Mouse (Mus musculus) liver, adult 2 months (tissue): ENCODE measurements at regions not wholly inside any gene's neighbourhood (a gene's known extent, or its start where the extent isn't known, plus 50 kb on each side); places are given as distances from the start of the nearest gene placed in this dataset.

Experiments used
- CTCF ChIP-seq: fragments of 200-500 bp; IDR thresholded peaks from 2 replicates; pipeline ENCODE4 v1.5.1; 2011; ENCODE audit warnings: low read depth, low read length, control low read depth
- POLR2A ChIP-seq: fragments of 200-500 bp; IDR thresholded peaks from 2 replicates; pipeline ENCODE4 v1.6.1; 2011; ENCODE audit warnings: low read length, control low read depth; ENCODE audit not compliant: insufficient read depth; ENCODE audit errors: extremely low read depth

- no peak for TF ChIP-seq CTCF
- TF ChIP-seq POLR2A, result no peak
These were observed 330.1 kb downstream of the Inhba start for GRCm38 (mm10) chr13:16341727-16342126.
